Mouse (Mus musculus): ENCODE data around the gene Sema6b. TPM values are rescaled to one million over a fixed set of nuclear protein-coding genes. Genes with fewer than 3 reads are reported as not detected.
"Not testable (repeated sequence)": the region's sequence is repeated elsewhere in the genome, so short reads cannot be mapped to it uniquely, and the experiment has no call there.

The Sema6b gene
- polyA plus RNA-seq, 1 experiment = 9.9 TPM

DNA sequence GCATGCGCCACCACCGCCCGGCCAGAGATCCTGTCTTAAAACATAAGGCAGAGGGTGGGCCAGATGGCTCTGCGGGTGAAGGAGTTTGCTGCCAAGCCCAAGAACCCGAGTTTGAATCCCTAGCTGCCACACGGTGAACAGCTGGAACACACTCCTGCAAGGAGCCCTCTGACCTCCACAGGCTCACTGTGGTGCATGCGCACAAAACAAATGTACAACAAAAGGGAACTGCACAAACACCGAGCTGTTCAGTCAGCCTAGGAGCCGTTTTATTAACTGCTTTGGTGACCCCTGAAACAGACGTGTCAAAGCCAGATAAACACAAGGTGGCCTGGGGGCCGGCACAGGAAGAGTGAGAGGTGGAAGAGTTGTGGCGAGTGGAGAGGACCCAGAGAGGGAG is 20.7 kb downstream of the Sema6b start:
- no peak for DNase-seq (ENCODE audit: low read depth)

DNA sequence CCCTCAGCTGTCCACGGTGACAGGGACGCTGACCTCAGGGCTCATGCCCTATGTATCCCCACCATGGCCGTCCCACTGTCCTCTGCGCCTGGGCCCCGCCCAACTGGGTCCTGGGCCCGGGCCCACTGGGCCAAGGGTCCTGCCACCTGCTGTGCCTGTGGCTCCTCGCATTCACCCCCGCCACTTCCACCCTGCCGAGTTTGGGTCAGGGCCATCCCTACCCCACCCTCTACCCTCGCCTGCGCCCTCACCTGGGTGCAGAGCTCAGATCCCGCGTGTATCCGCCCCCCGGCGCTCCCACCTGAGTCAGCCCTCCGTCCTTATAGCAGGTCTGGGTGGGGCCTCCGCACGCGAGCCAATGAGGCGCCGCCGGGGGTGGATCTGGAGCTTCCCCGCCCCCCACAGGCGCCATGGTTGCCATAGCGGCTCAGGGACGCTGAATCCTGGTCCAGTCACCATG is 22.9 kb downstream of the Sema6b start, which contains the start of gene Plin5:
Gene Plin5, minus strand, starts transcription at position 346 of the 460 bp plus-strand sequence.
- no peak for DNase-seq (ENCODE audit: low read depth)

DNA sequence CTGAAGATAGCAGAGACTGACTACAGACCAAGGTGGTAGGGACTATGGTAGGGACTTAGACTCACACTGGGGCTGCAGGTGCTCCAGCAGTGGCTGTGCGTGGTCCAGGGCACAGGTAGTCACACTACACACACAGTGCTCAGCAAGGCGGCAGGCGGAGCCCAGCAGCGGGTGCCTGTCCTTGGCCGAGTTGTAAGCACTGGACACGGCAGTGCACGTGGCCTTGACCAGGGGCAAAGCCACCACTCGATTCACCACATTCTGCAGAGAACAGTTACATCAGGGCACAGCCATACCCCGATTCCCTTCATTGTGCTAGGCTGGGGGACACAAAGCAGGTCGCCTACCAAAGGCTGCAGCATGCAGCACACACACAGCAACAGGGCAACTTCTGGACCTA is 23.9 kb downstream of the Sema6b start:
- DNase-seq (ENCODE audit: low read depth) = no peak

DNA sequence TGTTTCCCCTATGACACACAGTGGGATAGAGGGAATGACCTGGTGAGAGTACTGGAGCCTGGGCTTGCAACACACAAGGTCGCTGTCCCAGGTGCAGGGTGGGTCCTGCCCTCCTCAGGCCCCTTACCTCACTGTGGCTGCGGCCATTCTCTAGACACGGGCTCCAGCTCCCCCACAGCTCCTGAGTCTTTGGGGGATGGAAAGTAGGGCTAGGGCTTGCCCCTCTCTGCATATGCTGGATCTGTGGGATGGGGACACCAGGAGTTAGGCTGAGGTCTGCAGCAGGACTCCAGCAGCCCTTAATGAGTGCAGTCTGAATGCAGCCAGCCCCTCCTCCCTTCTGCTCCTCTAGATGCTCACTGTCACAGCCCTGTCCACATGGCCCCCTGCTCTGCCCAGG is 27.4 kb downstream of the Sema6b start:
- DNase-seq (ENCODE audit: low read depth) = no peak

DNA sequence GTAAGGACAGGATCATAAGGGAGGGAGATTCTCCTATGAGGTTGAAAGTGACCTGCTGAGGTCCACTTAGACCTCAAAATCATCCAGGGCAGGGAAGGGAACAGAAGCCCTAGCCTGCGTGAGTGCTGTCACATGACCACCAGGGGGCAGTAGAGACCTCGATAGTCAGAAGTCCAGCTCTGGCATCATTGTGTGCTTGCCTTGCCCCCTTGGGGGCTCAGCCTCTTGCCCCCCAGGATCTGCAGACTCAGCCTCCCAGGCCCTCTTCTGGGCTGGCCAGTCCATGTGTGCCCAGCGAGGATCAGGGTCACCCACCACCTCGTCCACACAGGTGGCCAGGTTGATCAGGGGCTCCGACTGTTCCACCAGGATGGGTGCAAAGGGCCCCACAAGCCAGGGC is 28.3 kb downstream of the Sema6b start:
- no peak for DNase-seq (ENCODE audit: low read depth)

DNA sequence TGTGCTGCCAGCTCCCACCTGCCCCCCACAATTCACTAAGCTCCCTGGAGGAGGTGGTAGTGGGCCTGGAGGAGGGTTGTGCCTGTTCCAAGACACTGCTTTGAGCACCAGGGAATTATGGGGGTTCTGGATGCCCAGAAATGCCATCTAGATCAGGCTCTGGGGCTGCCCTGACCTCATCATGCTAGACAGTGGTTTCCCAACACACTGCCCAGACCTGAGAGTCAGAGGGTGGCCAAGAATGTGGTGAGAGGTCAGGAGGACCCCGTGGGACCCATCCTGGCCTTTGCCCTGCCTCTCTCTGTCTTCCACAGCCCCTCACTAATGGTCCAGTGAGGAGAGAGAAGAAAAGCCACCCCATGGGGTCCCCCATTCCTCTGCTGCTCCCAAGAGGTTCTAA is 29.1 kb downstream of the Sema6b start:
- no peak for DNase-seq (ENCODE audit: low read depth)

DNA sequence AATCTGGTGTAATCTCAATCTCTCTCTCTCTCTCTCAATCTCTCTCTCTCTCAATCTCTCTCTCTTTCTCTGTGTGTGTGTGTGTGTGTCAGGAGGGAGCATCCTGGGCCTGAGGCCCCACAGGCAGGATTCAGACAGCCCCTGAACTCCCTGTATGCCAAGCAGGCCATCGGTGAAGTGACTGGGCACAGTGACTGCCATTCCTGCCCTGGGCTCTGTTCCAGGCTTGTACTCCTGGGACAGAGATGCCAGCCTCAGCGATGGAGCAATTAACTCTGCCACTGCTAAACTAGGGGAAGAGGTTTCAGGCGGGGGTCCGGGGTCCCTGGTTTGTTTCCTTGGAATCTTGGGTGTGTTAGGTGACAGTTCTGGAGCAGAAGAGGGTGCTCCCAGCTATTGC is 29.6 kb downstream of the Sema6b start:
- no peak for DNase-seq (ENCODE audit: low read depth)

DNA sequence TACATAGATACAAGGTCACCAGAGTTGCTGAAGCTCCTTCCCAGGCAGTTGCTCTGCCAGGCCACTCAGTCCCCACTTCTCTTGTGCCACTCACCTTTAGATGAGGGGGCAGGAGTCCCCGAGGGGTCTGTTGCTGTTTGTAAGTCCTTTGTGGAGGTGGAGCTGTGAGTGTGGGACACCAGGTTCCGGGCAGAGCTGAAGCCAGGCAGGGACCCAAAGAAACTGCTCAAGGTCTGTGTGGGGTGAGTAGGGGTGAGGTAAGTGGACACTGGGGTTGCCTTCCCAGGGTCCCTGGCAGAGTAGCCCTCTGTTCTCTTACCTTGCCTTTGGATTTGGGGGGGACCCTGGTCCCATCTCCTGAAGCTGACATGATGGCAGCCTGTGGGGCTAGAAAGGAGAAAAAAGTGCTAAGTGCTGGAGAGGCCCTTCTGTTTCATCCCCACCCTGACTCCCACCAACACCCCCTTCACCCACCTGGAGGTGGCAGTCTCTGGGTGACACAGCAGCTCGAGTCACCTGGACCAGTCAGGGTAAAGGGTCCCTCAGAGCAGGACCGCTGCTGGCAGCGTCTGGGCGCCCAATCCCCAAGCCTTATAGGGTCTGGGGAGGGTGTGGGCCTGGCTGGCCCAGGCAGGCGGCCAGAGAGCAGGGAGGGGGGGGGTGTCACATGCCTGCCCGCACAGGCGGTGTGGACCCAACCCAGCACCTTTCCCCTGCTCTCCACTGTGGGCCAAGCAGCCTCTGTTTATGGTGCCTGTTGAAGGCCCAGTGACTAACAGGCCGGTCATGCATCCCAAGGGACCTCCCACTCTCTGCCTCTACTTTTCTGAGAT is 30.7 kb downstream of the Sema6b start, which contains the start of gene Plin4:
Gene Plin4, minus strand, starts transcription at position 585 of the 833 bp plus-strand sequence.
- no peak for DNase-seq (ENCODE audit: low read depth)

DNA sequence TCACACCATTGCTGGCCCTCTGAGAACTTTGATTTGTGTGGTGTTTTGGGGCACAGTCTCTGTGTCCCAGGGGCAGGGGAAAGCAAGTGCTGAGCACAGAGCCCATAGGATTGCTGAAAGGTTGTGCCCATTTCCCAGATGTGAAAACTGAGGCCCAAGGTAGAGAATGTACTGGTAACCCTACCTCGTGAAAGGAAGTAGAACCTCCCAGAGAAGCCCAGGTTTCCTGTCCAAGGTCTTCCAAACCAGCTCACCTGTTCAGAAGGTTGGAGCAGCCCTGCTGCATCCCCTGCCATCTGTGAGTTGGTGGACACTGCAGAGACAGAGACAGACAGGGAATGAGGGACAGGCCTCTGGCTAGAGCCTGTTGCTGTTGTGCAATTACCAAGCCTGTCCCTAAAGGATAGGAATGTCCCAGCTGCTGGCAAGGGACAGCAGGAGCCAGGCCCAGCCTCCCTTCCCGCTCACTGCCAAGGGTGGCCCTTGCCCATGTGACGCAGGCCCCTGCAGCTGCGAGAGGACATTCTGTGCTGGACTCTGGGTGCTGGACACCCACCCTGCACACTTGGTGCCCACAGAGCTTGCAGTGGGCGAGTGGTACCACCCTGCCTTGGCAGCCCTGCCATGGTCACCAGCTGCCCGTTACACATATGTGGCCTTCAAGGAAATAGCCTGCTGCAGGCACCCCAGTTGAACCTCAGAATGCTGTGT is 31.7 kb downstream of the Sema6b start:
- no peak for DNase-seq (ENCODE audit: low read depth)

DNA sequence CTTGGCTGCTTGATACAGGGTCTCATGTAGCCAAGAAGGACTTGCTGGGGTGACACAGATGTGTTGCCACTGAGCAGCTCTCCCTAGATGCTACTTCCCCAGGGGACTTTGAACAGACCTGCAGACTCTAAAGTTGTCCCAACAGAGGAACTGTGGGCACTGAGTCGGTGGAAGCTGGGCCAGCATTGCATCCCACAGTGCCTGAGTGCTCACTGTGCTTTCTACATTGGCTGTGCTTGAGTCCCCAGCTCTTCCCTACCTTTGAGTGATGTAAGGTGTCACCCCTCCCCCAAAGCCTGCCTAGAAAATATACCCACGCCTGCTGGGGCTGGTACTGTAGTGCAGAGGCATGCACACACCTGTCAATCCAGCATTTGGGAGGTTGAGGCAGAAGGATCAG is 32.4 kb downstream of the Sema6b start:
- no peak for DNase-seq (ENCODE audit: low read depth)

DNA sequence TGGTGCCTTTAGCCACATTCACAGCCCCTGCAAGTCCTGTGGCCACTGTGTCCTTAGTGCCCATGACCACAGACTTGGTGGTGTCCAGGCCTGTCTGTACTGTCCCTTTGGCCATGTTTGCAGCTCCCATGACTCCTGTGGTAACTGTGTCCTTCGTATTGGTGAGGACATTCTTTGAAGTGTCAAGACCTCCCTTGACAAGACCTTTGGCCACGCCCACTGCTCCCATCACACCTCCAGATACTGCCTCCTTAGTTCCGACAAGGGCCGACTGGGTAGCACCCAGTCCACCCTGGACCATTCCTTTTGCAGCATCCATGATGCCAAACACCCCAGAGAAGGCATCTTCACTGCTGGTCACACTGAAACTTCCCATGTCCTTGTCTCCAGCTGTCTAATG is 33.2 kb downstream of the Sema6b start:
- DNase-seq (ENCODE audit: low read depth) = no peak

DNA sequence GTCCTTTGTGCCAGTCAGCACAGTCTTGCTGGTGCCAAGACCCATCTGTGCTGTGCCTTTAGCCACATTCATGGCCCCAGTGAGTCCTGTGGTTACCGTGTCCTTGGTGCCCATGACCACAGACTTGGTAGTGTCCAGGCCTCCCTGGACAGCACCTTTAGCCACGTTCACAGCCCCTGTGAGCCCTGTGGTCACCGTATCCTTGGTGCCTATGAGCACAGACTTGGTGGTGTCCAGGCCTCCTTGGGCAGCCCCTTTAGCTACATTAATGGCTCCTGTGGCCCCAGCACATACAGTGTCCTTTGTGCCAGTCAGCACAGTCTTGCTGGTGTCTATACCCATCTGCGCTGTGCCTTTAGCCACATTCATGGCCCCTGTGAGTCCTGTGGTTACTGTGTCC is 33.7 kb downstream of the Sema6b start:
- not testable (repeated sequence) for DNase-seq (ENCODE audit: low read depth)

DNA sequence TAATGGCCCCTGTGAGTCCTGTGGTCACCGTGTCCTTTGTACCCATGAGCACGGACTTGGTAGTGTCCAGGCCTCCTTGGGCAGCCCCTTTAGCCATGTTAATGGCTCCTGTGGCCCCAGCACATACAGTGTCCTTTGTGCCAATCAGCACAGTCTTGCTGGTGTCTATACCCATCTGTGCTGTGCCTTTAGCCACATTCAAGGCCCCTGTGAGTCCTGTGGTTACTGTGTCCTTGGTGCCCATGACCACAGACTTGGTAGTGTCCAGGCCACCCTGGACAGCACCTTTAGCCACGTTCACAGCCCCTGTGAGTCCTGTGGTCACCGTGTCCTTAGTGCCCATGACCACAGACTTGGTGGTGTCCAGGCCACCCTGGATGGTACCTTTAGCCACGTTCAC is 35.3 kb downstream of the Sema6b start:
- not testable (repeated sequence) for DNase-seq (ENCODE audit: low read depth)

DNA sequence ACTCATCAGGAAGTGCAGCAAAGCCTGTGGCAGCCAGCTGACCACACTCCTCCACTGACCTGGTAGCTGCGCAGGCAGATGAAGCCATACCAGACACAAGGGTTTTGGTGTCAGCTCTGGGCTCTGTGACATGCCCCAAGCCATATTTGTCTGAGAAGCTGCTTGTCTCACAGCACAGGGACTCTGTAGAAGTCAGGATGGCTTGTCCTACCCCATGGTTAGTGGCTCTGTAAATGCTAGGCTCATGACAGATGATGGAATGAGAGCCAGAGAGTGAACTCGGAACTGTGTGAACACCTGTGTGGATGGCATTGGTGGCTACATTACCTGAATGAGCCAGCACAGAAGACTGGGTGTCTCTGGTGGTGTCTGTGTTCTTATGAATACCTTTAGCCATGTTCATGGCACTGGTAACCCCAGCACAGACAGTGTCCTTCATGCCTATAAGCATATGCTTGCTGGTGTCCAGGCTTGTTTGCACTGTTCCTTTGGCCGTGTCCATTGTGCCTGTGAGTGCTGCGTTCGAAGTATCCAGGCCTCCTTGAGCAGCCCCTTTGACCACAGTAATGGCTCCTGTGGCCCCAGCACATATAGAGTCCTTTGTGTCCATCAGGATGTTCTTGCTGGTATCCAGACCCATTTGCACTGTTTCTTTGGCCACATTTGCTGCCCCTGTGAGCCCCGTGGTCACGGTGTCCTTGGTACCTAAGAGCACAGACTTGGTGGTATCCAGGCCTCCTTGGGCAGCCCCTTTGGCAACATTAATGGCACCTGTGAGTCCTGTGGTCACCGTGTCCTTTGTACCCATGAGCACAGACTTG is 36.5 kb downstream of the Sema6b start:
- DNase-seq (ENCODE audit: low read depth) = no peak

DNA sequence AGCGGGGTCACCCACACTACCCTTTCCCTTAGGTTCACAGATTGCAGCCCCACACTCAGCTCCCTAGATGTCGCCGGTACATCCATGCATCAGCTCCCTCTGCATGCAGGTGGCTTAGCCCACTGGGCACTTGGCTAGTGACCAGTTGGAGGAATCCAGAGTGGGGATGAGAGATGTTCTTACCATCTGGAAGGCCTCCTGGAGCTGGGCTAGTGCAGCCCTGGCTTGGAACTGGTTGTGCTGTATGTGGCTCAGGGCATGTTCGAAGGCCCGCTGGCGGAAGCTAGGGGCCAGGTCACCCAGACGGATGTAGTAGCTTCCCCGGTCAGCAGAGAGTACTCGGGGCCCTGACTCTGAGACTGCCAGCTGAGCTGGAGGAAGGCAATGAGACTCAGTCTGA is 37.2 kb downstream of the Sema6b start:
- no peak for DNase-seq (ENCODE audit: low read depth)

DNA sequence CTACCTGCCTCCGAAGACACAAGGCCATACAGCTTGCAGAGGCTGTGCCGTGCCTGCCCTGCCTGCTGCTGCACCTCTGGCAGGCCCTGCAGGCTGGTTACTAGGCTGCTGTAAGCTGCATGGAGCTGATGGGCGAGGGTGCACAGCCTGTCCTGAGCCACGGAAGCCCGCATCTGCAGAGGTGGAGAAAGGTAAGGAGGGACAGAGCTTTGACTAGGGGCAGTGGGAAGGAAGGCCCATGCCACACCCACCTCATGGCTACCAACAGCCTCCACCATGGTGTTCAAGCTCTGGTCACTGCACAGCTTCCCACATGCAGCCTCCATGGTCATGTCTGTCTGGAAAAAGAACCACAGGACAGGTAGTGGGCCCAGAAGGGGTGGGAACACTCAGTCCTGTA is 38.0 kb downstream of the Sema6b start:
- no peak for DNase-seq (ENCODE audit: low read depth)

DNA sequence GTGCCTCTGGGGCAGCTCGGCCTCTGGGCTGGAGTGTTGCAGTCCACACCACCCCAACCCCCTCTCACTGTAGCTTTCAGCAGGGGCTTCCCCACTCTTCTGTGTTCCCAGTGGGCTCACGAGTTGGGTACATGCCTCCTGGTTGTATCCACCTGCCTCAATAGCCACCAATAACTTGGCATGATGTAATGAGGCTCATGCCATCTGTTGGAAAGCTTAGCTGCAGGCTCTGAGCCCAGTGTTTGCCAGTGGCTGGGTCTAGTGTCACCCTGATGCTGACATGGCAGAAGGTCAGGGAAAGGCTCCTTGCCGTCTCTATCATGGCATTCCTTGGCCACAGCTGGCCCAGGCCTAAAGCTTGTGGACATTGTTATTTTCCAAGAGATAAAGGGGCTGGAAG is 39.3 kb downstream of the Sema6b start:
- no peak for DNase-seq (ENCODE audit: low read depth)

DNA sequence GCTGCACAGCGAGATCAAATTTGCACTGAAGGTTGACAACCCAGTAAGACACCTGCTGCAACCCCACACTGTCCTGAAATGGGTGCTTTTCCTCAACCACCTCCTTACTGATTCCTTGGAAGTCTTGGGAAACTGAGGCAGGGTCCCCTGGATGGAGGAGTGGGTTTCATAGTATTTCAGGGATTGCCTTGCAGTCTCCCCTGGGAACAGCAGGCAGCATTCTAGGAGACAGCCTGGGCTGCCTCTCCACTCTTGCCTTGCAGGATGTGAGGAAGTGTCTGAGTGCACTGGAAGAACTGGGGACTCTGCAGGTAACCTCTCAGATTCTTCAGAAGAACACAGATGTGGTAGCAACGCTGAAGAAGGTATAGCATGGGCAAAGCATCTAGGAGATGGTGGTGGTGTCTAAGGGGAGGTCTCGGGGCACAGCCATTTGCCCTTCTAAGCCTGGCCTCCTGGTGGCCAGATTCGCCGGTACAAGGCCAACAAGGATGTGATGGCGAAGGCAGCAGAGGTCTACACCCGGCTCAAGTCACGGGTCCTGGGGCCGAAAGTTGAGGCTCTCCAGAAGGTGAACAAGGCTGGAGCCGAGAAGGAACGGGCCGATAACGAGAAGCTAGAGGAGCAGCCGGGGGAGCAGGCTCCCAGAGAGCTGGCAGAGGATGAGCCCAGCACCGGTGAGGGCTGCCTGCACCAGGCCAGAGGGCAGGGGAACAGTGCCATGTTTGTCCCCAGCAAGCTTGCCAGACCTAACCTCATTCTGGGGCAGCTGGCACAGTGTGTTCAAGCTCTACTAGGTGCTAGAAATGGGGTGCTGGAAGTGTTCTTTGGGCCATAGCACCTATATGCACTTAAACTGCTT is 41.2 kb downstream of the Sema6b start:
- DNase-seq (ENCODE audit: low read depth) = no peak

DNA sequence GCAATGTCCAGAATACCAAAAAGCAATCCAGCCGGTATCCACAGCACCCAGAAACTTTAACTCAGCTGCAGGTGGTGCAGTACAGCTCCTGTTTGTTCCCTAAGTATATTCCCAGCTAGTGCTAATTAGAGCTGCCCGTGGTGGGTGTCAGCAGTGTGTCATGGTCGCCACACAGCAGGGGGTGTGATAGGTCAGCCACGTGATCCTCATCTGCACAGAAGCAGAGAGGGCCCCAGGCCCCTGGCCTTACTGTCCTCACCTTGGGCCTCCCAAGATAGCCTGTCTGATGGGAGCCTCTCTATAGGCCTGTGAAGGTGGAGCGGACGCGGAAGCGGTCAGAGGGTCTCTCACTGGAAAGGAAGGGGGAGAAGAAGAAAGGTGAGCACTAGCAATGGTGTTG is 42.0 kb downstream of the Sema6b start:
- no peak for DNase-seq (ENCODE audit: low read depth)

DNA sequence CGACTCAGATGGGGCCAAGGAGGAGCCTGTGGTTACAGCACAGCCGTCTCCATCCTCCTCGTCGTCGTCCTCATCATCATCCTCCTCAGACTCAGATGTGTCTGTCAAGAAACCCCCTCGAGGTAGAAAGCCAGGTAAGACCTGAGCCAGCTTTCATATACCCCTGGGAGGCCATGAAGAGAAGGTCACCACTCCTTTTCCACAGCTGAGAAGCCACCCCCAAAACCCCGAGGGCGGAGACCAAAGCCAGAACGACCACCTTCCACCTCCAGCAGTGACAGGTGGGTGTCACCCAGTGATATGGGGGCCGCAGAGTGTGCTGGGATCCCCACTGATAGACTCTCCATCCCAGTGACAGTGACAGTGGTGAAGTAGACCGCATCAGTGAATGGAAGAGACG is 43.3 kb downstream of the Sema6b start:
- DNase-seq (ENCODE audit: low read depth) = no peak

DNA sequence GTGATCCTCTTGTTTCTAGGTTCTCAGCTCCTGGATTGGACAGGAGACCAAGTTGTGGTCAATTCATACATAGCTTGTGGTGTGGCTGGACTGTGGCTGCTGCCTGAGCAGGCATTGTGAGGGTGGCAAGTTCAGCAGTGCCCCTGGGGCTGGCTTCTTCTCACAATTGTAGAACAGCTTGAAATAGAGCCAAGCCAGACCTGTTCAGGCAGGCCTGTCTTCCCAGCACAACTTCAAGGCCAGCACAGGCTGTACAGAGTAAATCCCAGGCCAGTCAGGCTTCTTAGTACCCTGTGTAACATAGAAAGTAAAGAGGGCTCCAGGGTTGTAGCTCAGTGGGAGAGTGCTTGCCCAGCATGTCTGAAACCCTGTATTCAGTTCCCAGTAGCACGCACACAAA is 47.3 kb downstream of the Sema6b start:
- DNase-seq (ENCODE audit: low read depth) = peak; percentile 96

Measured in gonadal fat pad, adult 2 months (tissue).